11 mouse cellular contexts compared by ENCODE assay signal in the genomic region with DNA sequence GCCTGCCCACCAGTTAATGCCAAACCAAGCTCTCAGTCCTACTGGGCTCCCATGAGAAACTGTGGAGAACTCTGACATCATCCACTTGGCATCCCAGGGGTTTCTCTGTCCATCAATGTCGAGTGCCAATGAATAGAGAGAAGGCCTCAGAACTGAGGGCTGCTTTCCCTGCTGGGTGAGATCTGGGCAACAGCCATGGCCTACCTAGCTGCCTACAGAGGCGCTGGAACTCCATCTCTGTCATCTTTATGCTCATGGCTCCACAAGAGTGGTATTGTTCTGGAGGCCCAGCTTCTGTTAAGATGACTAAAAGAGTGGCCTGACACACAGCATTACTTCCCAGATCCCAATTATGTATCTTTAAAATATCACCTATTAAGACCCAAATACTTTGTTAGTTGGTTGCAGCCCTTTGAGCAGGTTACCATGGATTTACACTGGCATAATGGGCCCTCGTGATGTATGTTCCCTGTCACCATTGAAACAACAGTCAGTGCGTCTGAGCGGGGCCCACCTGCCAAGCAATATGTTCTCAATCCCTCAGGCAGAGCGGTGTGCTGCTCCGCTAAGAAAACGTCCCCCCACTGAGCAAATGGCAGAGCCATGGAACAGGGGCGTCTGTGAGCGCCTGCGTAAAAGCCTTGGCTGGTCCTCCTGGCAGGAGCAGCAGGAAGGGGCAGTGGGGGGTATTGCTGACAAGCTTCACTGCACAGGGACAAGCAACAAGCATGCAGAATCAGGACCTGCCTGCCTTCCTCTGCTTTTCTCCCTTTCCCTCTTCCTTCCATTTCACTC.
A peak's percentile ranks its signal among the peaks of the same experiment; 100 is the strongest.
DNase-seq lines count a peak whose midpoint lies in the region; ATAC-seq and TF ChIP-seq lines count a peak whose summit lies in the region.
"Had no signal": no experiment of that assay in that cellular context is flagged by ENCODE, and none has a peak within 500 bp of the region (broad histone marks: within the 10 kb centered on the region; RNA-seq: fewer than 3 reads in every experiment).

No protein-coding gene starts in this region.

- H3K9me3 ChIP-seq in neural tube, embryonic 14.5 days (ENCODE audit: control insufficient read depth, low read length) = no peaks in the 10 kb centered on the region

- H3K36me3 ChIP-seq in neural tube, embryonic 14.5 days (ENCODE audit: control insufficient read depth, insufficient read depth, low read length) = no peaks in the 10 kb centered on the region

- H3K4me2 ChIP-seq in neural tube, embryonic 14.5 days (ENCODE audit: low read depth, low read length) = no peak overlapping the region
- H3K4me2 ChIP-seq: lung, embryonic 14.5 days had no signal

- peak; percentile 18; the same call in 1 of the 2 replicates for TF ChIP-seq CTCF in layer of hippocampus, adult 2 months (conservative IDR thresholded peaks at IDR 0.05)

- peak; percentile 95 for ATAC-seq in neural tube, embryonic 14.5 days (ENCODE audit: low read depth)
- no peak for ATAC-seq in monocyte, adult 5-6 weeks (replicated peaks; ENCODE audit: insufficient number of reproducible peaks, low FRiP score, low TSS enrichment, poor library complexity, severe bottlenecking)
- ATAC-seq: intestine, postnatal 0 days had no signal

- peak; percentile 87 for DNase-seq in left cerebral cortex, postnatal 4 days
- DNase-seq in left cerebral cortex, adult 18-20 months (ENCODE audit: low spot score in 2 of 2) = no peak
- DNase-seq in embryo, embryonic 11 days = peak; percentile 56
- peak; percentile 46 to 58 for DNase-seq in layer of hippocampus, adult 2 months (ENCODE audit: low spot score in 2 of 2)
- DNase-seq in frontal cortex, postnatal 25 days (ENCODE audit: low spot score in 2 of 2) = no peak
- no peak for DNase-seq in spleen, postnatal 4 days (ENCODE audit: low spot score in 2 of 2)
- DNase-seq: gastrocnemius, adult 2 months; lung, embryonic 14.5 days had no signal

- peaks cover 14% of the 10 kb centered on the region for H3K4me1 ChIP-seq in neural tube, embryonic 14.5 days (ENCODE audit: control insufficient read depth, insufficient read depth, low read length)

- H3K4me3 ChIP-seq in layer of hippocampus, adult 2 months = no peak overlapping the region
- H3K4me3 ChIP-seq in neural tube, embryonic 14.5 days (ENCODE audit: low read depth, low read length) = no peak overlapping the region
- H3K4me3 ChIP-seq: gastrocnemius, adult 2 months had no signal

- H3K27ac ChIP-seq in layer of hippocampus, adult 2 months = peak overlapping the region; percentile 83
- peak overlapping the region; percentile 1; the same call in 1 of the 2 replicates for H3K27ac ChIP-seq in neural tube, embryonic 14.5 days (ENCODE audit: low read depth, low read length)
- H3K27ac ChIP-seq: gastrocnemius, adult 2 months had no signal

- 13% methylated on average over 11 of the region's 11 CpGs for WGBS in neural tube, embryonic 14.5 days

- H3K9ac ChIP-seq in neural tube, embryonic 14.5 days (replicated peaks; ENCODE audit: low read depth, low read length) = no peak overlapping the region
- H3K9ac ChIP-seq: lung, embryonic 14.5 days had no signal

- intact Hi-C loops in left cerebral cortex, postnatal 4 days (cut with DNase I) = no loop called here

- H3K27me3 ChIP-seq in neural tube, embryonic 14.5 days (ENCODE audit: control insufficient read depth, insufficient read depth, low read length) = no peaks in the 10 kb centered on the region

Comparison
In these comparisons a context has a peak if more than half of its experiments do, and no peak if none do; other contexts are left out.
1. DNase-seq: peak in left cerebral cortex, postnatal 4 days (single experiment), embryo, embryonic 11 days (single experiment) and layer of hippocampus, adult 2 months (2 of 2); none in left cerebral cortex, adult 18-20 months (0 of 2), frontal cortex, postnatal 25 days (0 of 2) and spleen, postnatal 4 days (0 of 2).